Mouse (Mus musculus) cerebellum, adult (tissue): ENCODE data around the gene Maea.
"Not testable (repeated sequence)": the region's sequence is repeated elsewhere in the genome, so short reads cannot be mapped to it uniquely, and the experiment has no call there.

Experiments used
- ATAC-seq: cut with Nextera tagmentation; 2 replicates; pipeline ENCODE4 v1.9.2; 2017; ENCODE audit warnings: mild to moderate bottlenecking, moderate library complexity, mixed read lengths; ENCODE audit not compliant: insufficient number of reproducible peaks, low FRiP score, low TSS enrichment

The Maea gene

DNA sequence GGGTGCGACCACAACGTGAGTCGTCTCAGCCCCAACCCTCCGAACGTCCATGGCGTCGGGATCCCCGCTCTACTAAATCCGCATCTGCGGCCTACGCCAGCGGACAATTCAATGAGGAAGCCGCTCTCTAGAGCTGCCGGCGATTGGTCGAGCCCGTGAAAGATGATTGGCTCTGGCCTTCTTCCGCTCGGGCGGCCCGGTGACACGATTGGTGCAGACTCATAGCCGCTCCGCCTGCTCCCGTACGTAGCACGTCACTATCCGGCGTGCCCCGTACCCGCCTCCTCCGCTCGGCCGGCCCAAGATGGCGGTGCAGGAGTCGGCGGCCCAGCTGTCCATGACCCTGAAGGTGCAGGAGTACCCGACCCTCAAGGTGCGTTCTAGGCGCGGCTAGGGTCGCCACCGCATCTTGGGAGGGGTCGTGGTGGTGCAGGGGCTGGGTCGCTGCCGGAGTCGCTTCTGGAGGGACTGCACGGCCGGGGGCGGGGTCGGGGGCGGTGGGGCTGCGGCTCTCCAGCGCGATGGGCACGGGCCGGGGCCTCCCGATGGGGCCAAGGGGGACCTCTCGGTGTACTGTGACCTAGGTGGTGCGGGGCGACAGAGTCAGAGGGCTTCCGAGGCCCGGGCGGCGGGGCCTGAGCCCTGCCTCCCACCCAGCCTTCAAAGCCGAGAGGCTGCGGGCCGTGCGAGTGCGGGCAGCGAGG, at the start of gene Maea:
Gene Maea, plus strand, starts transcription at position 237 of the 704 bp plus-strand sequence.
- ATAC-seq, result peak; percentile 100

DNA sequence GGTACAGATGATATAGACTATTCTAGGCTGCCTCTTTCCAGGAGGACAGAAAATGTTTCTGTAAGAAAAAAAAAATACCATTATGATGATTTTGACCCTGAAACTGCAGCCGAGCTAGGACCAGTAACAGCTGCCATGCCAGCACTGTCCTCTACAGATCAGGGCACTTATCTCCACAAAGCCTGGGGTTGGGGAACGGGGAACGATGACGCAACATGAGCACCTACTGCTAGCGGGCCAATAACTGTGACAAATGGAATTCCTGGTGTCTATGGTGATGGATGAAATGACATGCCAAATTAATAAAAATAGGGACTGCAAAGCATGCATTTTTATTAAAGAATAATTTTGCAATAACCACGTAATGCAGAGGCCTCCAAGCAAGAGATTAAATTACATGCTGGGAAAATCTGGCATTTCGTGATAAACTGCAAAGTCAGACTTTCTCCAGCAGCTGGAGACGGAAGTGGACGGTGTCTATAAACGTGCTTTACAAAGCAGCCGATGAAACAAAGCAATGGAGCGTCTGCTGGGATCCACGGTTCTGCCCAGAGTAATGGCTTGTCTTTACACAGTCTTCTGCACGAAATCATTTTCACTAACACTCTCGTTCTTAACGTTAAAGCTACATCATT, 41.4 kb upstream of the Maea start:
- no peak for ATAC-seq

DNA sequence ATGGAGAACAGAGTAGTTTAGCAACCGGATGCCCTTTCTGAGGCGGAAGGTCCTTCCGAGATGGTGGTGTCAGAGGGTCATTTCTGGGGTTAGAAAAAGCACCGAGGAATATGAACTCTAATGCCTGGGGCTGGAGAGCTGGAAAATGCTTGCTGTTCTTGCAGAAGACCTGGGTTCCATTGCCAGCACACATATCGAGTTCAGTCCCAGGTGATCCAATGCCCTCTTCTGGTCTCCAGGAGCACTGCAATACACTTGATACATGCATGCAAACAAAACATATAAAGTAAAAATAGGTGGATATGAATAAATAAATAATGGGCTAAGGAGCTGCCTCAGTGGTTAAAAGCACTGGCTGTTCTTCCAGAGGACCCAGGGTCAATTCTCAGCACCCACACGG, 38.1 kb upstream of the Maea start:
- ATAC-seq, result no peak

DNA sequence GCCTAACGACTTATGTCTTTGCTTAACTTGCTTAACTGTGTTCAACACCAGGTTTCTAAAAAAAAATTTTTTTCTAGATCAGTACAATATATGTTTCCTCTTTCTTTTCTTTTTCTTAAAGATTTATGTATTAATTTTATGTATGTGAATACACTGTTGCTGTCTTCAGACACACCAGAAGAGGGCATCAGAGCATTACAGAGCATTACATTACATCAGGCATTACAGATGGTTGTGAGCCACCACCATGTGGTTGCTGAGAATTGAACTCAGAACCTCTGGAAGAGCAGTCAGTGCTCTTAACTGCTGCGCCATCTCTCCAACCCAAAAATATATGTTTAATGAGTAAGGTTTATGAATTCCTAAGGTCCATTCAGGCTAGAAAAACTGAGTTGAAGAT, 33.5 kb upstream of the Maea start:
- ATAC-seq, result no peak

DNA sequence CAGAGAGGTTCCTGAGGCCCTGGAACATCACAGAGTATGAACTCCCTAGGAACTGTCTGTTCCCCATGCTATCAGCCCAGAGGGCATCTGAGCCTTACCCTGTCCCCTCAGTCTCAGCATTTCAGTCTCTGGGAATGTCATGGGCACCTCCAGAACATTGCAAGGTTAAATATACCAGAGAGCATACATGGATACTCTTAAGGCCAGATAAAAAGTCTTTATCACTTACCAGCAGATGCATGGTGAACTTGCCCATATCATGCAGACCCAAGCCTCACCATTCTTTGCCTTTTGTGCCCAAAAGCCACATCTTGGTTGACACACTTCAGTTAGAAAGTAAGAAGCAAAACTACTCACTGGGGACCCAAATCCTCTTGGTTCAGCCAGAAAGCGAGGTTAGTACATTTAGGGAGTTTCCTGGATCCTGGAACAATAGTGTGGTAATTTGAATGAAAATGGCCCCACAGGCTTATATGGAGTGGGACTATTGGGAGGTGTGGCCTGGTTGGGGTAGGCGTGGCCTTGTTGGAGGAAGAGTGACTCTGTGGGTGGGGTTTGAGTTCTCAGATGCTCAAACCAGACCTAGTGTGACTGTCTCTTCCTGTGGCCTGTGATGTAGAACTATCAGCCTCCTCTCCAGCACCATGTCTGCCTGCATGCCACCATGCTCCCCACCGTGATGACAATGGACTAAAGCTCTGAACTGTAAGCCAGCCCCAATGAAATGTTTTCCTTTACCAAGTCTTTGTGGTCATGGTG, 24.4 kb upstream of the Maea start:
- ATAC-seq, result no peak

DNA sequence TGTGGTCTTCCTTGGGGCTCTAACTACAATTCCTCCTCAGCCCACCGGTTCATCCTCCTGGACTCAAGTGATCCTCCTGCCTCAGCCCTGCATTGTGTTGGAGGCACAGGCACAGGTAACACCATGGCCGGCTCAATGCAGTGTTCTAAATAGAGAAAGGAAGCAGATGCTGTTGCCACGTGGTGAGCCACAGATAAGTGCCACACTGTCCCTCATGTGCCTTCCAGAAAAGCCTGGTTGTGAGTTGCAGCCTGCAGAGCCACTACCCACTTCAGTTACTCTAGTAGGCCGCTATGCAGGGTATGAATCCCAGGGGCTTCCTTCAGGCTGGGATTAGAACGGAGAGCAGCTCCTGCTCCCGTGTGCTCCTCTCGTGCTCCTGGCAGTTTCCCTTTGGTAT, 23.1 kb upstream of the Maea start:
- ATAC-seq, result no peak

DNA sequence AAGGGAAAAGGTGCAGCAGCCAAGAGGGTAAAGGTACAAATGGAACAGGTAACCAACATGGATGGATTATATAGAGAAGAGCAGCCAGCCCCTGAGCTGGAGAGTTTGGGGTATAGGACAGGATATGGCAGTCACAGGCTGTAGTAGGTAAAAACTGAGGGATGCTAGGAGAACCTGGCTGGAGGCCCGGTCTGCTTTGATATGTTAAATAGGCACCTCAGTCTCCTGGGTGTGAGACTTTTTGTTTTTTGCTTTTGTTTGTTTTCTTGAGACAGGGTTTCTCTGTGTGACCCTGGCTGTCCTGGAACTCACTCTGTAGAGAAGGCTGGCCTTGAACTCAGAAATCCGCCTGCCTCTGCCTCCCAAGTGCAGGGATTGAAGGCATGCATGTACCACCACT, 10.8 kb upstream of the Maea start:
- no peak for ATAC-seq

DNA sequence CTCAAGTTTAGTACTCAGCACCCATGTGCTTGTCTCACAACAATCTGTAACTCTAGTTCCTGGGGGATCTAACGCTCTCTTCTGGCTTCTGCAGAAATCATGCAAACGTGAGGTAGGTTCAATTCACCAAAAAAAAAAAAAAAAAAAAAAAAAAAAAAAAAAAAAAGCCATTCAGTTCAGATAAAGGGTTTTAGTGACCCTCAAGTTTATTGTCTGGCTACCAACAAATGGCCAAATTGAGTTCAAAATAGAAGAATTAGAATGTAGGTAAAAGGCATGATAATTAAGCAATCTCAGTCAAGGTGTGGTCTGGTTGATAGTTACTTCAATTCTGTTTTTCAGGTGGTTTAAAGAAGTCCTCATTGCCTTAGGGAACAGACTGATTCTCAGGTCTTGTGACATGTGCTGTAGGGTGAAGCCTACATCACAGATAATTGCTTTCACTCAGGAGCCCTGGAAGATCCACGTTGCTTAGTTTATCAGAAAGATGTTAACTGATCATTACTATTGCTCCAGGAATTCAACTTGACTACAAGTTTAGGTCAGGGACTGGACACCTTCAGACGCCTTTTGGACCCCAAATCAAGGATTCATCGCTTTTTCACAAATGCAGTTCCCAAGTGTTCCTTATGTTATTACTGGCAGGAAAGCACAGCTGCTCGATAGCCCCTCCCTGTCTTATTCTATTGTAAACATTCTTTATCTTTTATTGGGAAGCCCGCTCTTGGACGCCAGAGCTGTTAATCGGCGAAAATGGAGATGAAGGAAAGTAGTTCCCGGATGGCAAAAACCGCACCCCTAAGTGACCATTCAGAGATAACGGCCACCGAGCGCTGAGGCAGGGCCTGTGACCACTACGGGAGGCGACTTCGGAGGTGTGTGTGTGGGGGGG, 682 bp upstream of the Maea start:
- ATAC-seq, result no peak

DNA sequence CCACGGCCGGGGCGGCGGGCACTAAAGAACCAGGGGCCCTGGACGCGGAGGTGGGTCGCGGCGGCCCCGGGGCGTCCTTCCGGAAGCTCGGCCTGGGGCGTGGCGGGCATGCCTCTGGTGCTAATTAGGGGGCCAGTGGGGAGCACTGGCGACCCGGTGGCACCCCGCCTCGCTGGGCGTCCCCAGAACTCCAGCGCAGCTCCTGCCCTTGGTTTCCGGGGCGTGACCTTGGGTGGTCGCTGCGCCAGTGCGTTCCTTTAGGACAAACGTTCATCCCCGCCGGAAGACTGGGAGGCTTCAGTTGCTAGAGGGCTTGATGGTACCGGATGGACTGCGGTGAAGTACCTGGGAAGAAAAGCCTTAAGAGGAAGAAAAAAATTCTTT, 660 bp downstream of the Maea start:
- ATAC-seq, result no peak; the same call in 1 of the 2 replicates

DNA sequence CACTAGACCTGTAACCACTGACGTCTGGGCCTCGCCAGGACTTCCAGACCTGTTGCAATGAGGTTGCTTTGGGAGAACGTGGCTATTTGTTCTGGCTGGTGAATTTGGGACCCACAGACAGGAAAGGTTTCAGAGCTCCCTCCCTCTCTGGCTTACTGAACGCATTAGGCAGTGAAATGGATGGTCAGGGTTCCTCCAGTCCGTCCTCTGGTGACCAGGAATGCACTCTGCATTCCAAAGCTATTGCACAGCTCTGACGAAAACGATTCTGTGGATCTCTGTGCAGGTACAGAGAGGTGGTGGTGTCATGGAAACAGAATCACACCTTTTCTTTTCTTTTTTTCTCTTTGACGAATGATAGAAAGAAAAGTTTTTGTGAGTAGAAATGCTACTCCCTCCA, 1.9 kb downstream of the Maea start:
- ATAC-seq, result no peak

DNA sequence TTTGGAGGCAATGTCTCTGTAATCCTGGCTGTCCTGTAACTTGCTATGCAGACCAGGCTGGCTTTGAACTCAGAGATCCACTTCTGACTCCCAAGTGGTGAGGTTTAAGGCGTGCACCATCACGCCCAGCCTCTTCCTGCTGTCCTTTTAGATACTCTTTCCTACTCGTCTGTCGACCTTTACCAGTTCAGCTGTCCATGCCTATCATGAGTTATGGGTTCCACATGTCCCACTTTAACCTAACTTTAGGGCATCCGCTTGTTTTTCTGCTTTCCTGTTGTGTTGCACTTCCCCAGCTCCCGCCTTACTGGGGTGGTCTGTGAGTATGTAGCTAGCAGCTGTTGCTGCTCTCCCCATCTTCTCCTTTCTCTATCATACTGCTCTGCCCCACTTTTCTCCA, 5.9 kb downstream of the Maea start:
- ATAC-seq, result no peak

DNA sequence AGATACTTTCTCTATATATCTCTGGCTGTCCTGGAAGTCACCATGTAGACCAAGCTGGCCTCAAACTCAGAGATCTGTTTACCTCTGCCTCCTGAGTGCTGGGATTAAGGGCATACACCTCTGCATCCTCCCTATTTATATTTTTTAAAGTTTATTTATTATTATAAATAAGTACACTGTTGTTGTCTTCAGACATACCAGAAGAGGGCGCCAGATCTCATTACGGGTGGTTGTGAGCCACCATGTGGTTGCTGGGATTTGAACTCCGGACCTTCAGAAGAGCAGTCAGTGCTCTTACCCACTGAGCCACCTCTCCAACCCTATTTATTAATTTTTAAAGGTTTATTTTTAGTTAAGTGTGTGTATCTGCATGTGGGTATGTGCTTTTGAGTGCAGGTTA, 6.9 kb downstream of the Maea start:
- not testable (repeated sequence) for ATAC-seq

DNA sequence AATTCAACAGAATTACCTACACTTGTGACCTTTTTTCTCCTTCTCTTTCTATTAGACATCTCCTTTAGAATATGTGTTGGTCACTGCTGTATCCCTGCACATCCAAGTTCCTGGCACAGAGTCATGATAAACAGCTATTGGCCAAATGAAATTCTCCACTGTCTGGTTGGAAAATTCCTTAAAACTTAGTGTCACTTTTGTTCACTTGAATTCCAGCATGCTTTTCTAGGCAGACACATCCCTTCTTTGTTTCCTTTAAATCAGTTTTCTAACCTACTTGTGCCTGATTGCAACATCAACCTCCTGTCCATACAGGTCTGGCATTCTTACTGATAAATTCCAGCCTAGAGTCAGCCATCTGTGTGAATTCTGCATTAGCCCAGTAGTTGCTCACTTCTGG, 7.5 kb downstream of the Maea start:
- ATAC-seq, result no peak

DNA sequence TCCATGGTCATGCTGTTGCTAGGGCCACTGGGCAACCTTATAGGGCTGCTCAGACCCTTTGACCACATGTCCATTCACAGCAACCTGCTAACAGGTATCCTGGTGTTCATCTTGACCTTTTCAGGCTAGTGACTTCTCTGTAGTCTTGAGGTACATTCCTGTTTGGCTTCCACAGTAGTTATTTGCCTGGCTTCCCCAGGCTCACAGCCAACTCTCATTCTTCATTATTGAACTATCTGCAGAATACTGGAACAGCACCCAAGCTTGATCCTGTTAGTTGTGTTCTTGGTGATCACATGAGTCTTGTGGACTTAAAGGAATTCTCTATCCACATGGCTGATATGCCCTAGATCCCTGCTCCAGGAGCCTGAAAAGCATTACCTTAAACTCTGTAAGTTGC, 8.3 kb downstream of the Maea start:
- ATAC-seq, result no peak

DNA sequence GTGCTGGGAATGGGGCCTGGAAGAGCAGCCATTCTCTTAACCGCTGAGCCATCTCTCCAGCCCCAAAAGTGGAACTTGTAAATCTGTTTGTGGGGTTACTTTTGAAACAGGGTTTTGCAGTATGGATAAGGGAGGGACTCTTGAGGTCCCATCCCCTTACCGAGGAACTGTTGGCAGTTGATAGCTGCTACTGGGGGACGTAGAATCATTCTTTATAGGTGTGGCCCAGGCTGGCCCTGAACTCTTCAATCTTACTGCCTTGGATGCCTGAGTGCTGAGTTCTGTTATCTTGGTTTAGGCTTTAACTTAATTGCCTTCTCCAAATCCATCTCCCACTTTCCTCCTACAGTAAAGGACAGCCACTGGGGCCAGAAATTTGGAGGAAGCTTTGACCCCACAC, 8.8 kb downstream of the Maea start:
- no peak for ATAC-seq

DNA sequence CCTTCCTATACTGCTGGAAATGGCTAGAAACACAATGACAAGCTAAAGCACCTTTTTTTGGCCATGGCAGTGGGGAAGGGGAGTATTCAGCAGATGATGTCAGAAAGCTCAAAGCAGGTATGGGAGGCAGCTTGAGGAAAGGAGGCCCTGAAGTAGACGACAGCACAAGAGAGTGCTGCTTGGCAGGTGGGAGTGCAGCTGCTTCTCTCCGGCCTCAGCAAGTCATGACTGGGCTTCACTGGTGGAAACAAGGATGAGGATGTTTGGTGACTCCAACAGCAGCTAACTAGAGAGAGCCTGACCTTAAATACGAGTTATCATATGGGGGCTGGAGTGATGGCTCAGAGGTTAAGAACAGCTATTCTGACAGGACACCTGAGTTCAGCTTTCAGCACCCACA, 12.3 kb downstream of the Maea start:
- ATAC-seq, result no peak

DNA sequence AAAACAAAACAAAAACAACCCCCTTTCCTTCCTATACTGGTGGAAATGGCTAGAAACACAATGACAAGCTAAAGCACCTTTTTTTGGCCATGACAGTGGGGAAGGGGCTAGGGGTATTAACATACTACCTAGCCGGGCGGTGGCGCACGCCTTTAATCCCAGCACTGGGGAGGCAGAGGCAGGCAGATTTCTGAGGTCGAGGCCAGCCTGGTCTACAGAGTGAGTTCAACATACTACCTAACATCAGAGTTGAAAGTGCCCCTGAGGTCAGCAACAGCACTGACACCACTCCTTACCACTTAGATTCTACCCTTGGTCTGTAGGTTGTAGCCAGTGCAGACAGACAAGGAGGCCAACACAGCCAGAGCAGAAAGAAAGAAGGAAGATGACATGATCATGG, 13.9 kb downstream of the Maea start:
- ATAC-seq, result no peak

DNA sequence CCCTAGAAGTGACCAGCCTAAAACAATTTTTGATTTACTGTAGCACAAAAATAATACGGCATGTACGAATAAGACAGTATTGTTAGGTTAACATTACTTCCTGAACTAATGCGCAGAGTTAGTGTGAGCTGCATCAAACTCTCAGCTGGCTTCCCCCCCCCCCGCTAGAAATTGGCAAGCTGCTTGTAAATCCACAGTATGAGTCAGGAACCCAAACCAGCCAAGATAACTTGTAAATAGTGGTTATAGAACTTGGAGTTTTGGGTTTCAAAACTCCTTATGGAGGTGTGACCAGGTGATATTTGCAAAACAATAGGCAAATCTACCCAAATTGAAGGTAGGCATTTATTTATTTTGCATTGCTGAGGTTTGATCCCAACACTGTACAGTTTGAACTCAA, 14.4 kb downstream of the Maea start:
- no peak for ATAC-seq

DNA sequence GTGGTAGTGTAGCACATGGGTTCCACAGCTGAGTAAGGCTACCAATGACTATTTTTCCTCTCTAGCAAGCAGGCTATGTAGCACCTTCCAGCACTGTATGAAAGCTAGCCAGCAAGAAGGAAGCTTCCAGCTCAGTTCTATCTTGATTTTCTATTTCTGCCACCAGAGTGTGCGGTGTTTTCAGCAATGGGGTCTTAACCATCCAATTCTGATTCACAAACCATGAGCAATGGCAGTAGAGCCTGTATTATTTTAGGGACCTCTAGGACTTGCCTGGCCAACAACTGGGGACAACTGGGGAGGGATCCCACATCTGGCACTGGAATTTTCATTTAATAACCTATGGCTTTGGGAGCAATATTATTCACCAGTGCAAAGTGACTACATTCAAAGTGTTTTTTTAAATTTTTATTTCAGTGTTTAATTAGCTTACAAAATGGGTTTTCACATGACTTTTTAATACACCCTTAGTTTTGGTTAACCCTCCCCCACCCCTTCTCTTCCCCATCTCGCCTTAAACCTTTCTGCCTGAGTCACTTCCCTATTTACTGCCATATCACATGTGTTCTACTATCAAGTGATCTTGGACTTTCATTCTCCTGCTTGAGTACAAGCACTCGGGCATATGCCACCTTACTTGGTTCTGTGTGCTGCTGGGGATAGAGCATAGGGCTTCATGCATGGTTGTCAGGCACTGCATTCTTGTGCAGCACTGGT, 16.4 kb downstream of the Maea start:
- ATAC-seq, result no peak

DNA sequence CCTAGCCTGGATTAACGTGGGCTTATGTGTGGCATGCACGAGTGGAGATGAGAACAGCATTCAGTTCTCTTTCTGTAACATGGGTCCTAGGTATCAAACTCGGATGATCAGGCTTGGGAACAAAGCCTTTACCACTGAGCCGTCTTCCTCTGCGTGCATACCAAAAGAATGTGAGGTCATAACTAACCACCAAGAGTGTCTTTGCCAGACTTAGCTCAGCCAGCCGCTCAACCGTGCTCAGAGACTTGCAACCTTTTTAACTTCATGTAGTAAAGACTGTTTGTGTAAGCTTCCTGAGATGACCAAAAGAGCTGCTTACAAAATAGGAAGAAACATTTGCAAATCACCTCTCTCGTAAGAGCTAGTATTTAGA, 16.9 kb downstream of the Maea start:
- no peak for ATAC-seq
